Mouse (Mus musculus) embryonic facial prominence, embryonic 13.5 days (tissue): ENCODE results near the gene Sec11a. TPM values are rescaled to one million over a fixed set of nuclear protein-coding genes. Genes with fewer than 3 reads are reported as not detected.

Experiments used
- ATAC-seq: fragments of 200-750 bp; cut with Nextera tagmentation; 2 replicates; pipeline ENCODE4 v1.8.0; 2017; ENCODE audit warnings: low read depth; ENCODE audit not compliant: insufficient number of reproducible peaks, insufficient read depth, low FRiP score, low TSS enrichment
- H3K27ac ChIP-seq: fragments of 300-500 bp; sonication (generic); 2 replicates; pipeline ENCODE4 v1.5.1; 2015; ENCODE audit warnings: moderate library complexity, mild to moderate bottlenecking, inconsistent platforms
- H3K27me3 ChIP-seq: fragments of 300-500 bp; sonication (generic); 2 replicates; pipeline ENCODE4 v1.6.1; 2015; ENCODE audit warnings: mild to moderate bottlenecking, inconsistent platforms
- H3K36me3 ChIP-seq: fragments of 300-500 bp; sonication (generic); 2 replicates; pipeline ENCODE4 v1.6.1; 2015; ENCODE audit warnings: mild to moderate bottlenecking, inconsistent platforms
- H3K4me1 ChIP-seq: fragments of 300-500 bp; sonication (generic); 2 replicates; pipeline ENCODE4 v1.6.1; 2015; ENCODE audit warnings: inconsistent platforms
- H3K4me2 ChIP-seq: fragments of 300-500 bp; sonication (generic); 2 replicates; pipeline ENCODE4 v1.6.1; 2015; ENCODE audit warnings: moderate library complexity, mild to moderate bottlenecking, inconsistent platforms
- H3K4me3 ChIP-seq: fragments of 300-500 bp; sonication (generic); 2 replicates; pipeline ENCODE4 v1.5.1; 2015; ENCODE audit warnings: mild to moderate bottlenecking, inconsistent platforms
- H3K9ac ChIP-seq: fragments of 300-500 bp; sonication (generic); 2 replicates; pipeline ENCODE4 v1.6.1; 2015; ENCODE audit warnings: mild to moderate bottlenecking, inconsistent platforms
- H3K9me3 ChIP-seq: fragments of 300-500 bp; sonication (generic); 2 replicates; pipeline ENCODE4 v1.6.1; 2016; ENCODE audit warnings: inconsistent platforms
- WGBS: fragments of 180-500 bp; shearing (Covaris S2); methylation state at CpG from one replicate; pipeline ENCODE4 v1.1.7; 2015; ENCODE audit warnings: mixed read lengths; 5-methylcytosine and 5-hydroxymethylcytosine counted together
- polyA plus RNA-seq: library from polyadenylated mRNA; unstranded; fragments of >200 nt; fragmentation: Nextera tagmentation; extraction: Ambion mirVana; gene quantifications from 2 replicates; pipeline ENCODE4 v1.2.1, GENCODE M21; 2015

Sec11a gene
- polyA plus RNA-seq, 1 experiment from 2014 or later: 212 TPM

GRCm38 (mm10) chr7:80917916-80918465 is 29.6 kb downstream of the Sec11a start:
- Histone ChIP-seq H3K4me3 (no peak overlapping the region), H3K27ac (no peak overlapping the region), H3K9ac (no peak overlapping the region), H3K36me3 (peaks cover 81% of the 10 kb centered on the region), H3K4me2 (no peak overlapping the region), H3K4me1 (no peaks in the 10 kb centered on the region), H3K9me3 (no peaks in the 10 kb centered on the region), H3K27me3 (no peaks in the 10 kb centered on the region)
- WGBS: 85% methylated on average over 4 of the region's 4 CpGs
- no peak for ATAC-seq

GRCm38 (mm10) chr7:80912496-80912895 is 35.1 kb downstream of the Sec11a start:
- Histone ChIP-seq H3K36me3 (peaks cover 85% of the 10 kb centered on the region), H3K27ac (no peak overlapping the region), H3K27me3 (no peaks in the 10 kb centered on the region), H3K9me3 (no peaks in the 10 kb centered on the region), H3K4me2 (no peak overlapping the region), H3K4me3 (no peak overlapping the region), H3K4me1 (no peaks in the 10 kb centered on the region), H3K9ac (no peak overlapping the region)
- no peak for ATAC-seq
- WGBS: 82% methylated on average over 8 of the region's 8 CpGs

GRCm38 (mm10) chr7:80911053-80911452 is 36.5 kb downstream of the Sec11a start:
- no peaks in the 10 kb centered on the region for H3K4me1 ChIP-seq
- H3K4me3 ChIP-seq: no peak overlapping the region
- no peaks in the 10 kb centered on the region for H3K9me3 ChIP-seq
- 82% methylated on average over 7 of the region's 7 CpGs for whole genome bisulfite sequencing
- no peak overlapping the region for H3K9ac ChIP-seq
- H3K27ac ChIP-seq: no peak overlapping the region
- no peaks in the 10 kb centered on the region for H3K27me3 ChIP-seq
- no peak for ATAC-seq
- no peak overlapping the region for H3K4me2 ChIP-seq
- peaks cover 81% of the 10 kb centered on the region for H3K36me3 ChIP-seq

GRCm38 (mm10) chr7:80904921-80905515 is 42.6 kb downstream of the Sec11a start, which contains the start of gene Nmb:
Gene Nmb, minus strand, starts transcription at chr7:80905076.
- Histone ChIP-seq H3K36me3 (peaks cover 34% of the 10 kb centered on the region), H3K9ac (peak within 1 kb of the TSS; percentile 74), H3K9me3 (no peaks in the 10 kb centered on the region), H3K4me2 (peak within 1 kb of the TSS; percentile 92), H3K27ac (peak within 1 kb of the TSS; percentile 41; the same call in 1 of the 2 replicates), H3K27me3 (no peaks in the 10 kb centered on the region), H3K4me1 (peaks cover 24% of the 10 kb centered on the region), H3K4me3 (peak within 1 kb of the TSS; percentile 53)
- ATAC-seq: peak; percentile 69
- WGBS: 4% methylated on average over 19 of the region's 19 CpGs

- 83% methylated on average over 11 of the region's 11 CpGs for WGBS
- Histone ChIP-seq H3K9me3 (no peaks in the 10 kb centered on the region), H3K4me2 (peak overlapping the region; percentile 92), H3K36me3 (peaks cover 27% of the 10 kb centered on the region), H3K27ac (no peak overlapping the region), H3K9ac (peak overlapping the region; percentile 74), H3K27me3 (no peaks in the 10 kb centered on the region), H3K4me3 (peak overlapping the region; percentile 53), H3K4me1 (peaks cover 24% of the 10 kb centered on the region)
- ATAC-seq: no peak
Measured at GRCm38 (mm10) chr7:80903625-80904422, 43.8 kb downstream of the Sec11a start.

GRCm38 (mm10) chr7:80901541-80902274 is 45.9 kb downstream of the Sec11a start:
- Histone ChIP-seq H3K4me3 (peak overlapping the region; percentile 82), H3K4me2 (peak overlapping the region; percentile 90), H3K9ac (peak overlapping the region; percentile 83), H3K9me3 (no peaks in the 10 kb centered on the region), H3K27ac (peak overlapping the region; percentile 78), H3K27me3 (no peaks in the 10 kb centered on the region), H3K36me3 (peaks cover 29% of the 10 kb centered on the region), H3K4me1 (peaks cover 24% of the 10 kb centered on the region)
- WGBS: 31% methylated on average over 15 of the region's 15 CpGs
- ATAC-seq: no peak

- Histone ChIP-seq H3K36me3 (peaks cover 32% of the 10 kb centered on the region), H3K27me3 (no peaks in the 10 kb centered on the region), H3K9ac (peak within 1 kb of the TSS; percentile 83), H3K4me2 (peak within 1 kb of the TSS; percentile 90), H3K4me3 (peak within 1 kb of the TSS; percentile 82), H3K27ac (peak within 1 kb of the TSS; percentile 78), H3K4me1 (peaks cover 24% of the 10 kb centered on the region), H3K9me3 (no peaks in the 10 kb centered on the region)
- peak; percentile 81 for ATAC-seq
- under 1% methylated on average over 36 of the region's 36 CpGs for WGBS
Measured at GRCm38 (mm10) chr7:80900944-80901501, 46.6 kb downstream of the Sec11a start, which contains the start of gene Wdr73. Gene Wdr73, minus strand, starts transcription at chr7:80901269.

GRCm38 (mm10) chr7:80897721-80898120 is 49.9 kb downstream of the Sec11a start:
- WGBS: 92% methylated on average over 4 of the region's 4 CpGs
- H3K36me3 ChIP-seq: peaks cover 56% of the 10 kb centered on the region

GRCm38 (mm10) chr7:80897134-80897533 is 50.4 kb downstream of the Sec11a start:
- WGBS: 90% methylated on average over 7 of the region's 7 CpGs
- H3K9me3 ChIP-seq: no peaks in the 10 kb centered on the region
- peaks cover 62% of the 10 kb centered on the region for H3K36me3 ChIP-seq
- no peak overlapping the region for H3K4me2 ChIP-seq
- H3K9ac ChIP-seq: no peak overlapping the region
- ATAC-seq: no peak
- H3K4me1 ChIP-seq: peaks cover 11% of the 10 kb centered on the region
- H3K27me3 ChIP-seq: no peaks in the 10 kb centered on the region
- H3K4me3 ChIP-seq: no peak overlapping the region
- no peak overlapping the region for H3K27ac ChIP-seq

More at GRCm38 (mm10) chr7:80897721-80898120, 49.9 kb downstream of the Sec11a start:
- ATAC-seq: no peak
- Histone ChIP-seq H3K4me1 (peaks cover 11% of the 10 kb centered on the region), H3K4me3 (no peak overlapping the region), H3K4me2 (no peak overlapping the region), H3K27me3 (no peaks in the 10 kb centered on the region), H3K9me3 (no peaks in the 10 kb centered on the region), H3K27ac (no peak overlapping the region), H3K9ac (no peak overlapping the region)

GRCm38 (mm10) chr7:80894815-80895519 is 52.6 kb downstream of the Sec11a start:
- no peak overlapping the region for H3K4me3 ChIP-seq
- no peak overlapping the region for H3K27ac ChIP-seq
- ATAC-seq: no peak
- H3K27me3 ChIP-seq: no peaks in the 10 kb centered on the region
- H3K9me3 ChIP-seq: no peaks in the 10 kb centered on the region
- H3K4me2 ChIP-seq: no peak overlapping the region
- H3K36me3 ChIP-seq: peaks cover 82% of the 10 kb centered on the region
- no peak overlapping the region; the same call in 1 of the 2 replicates for H3K9ac ChIP-seq
- peaks cover under 1% of the 10 kb centered on the region; the same call in 1 of the 2 replicates for H3K4me1 ChIP-seq
- WGBS: 90% methylated on average over 14 of the region's 14 CpGs
